Mouse (Mus musculus): ENCODE measurements around the gene Mrap2. TPM values are rescaled to one million over a fixed set of nuclear protein-coding genes. Genes with fewer than 3 reads are reported as not detected.
A peak's percentile ranks its signal among the peaks of the same experiment; 100 is the strongest.
"Not testable (repeated sequence)": the region's sequence is repeated elsewhere in the genome, so short reads cannot be mapped to it uniquely, and the experiment has no call there.

Gene Mrap2
- not detected in 2 replicates for polyA plus RNA-seq (2011; ENCODE audit: insufficient read length, low read depth, missing spikeins)

- peak within 1 kb of the TSS; percentile 5; the same call in 1 of the 2 replicates for H3K4me3 ChIP-seq (ENCODE audit: insufficient read depth, low read length)
- TF ChIP-seq POLR2A (IDR thresholded peaks at IDR 0.05; ENCODE audit: low read depth, low read length) (no peak), CTCF (IDR thresholded peaks at IDR 0.05; ENCODE audit: borderline replicate concordance, insufficient read depth, low read length) (peak; percentile 49; the same call in 1 of the 2 replicates)
- H3K4me1 ChIP-seq (ENCODE audit: control insufficient read depth, insufficient read depth, low read length) = no peaks in the 10 kb centered on the region
- no peak within 1 kb of the TSS for H3K27ac ChIP-seq (ENCODE audit: insufficient read depth, low read length)
Measured at GRCm38 (mm10) chr9:87144106-87144505, at the start of gene Mrap2. Mrap2 (plus strand) TSS chr9:87144306.

GRCm38 (mm10) chr9:87097989-87098388 is 46.1 kb upstream of the Mrap2 start:
- H3K4me1 ChIP-seq (ENCODE audit: control insufficient read depth, insufficient read depth, low read length) = no peaks in the 10 kb centered on the region
- no peak for TF ChIP-seq POLR2A (IDR thresholded peaks at IDR 0.05; ENCODE audit: low read depth, low read length)
- TF ChIP-seq CTCF (IDR thresholded peaks at IDR 0.05; ENCODE audit: borderline replicate concordance, insufficient read depth, low read length) = peak; percentile 32; the same call in 1 of the 2 replicates
- no peak overlapping the region for H3K4me3 ChIP-seq (ENCODE audit: insufficient read depth, low read length)
- H3K27ac ChIP-seq (ENCODE audit: insufficient read depth, low read length) = no peak overlapping the region

- H3K4me3 ChIP-seq (ENCODE audit: insufficient read depth, low read length) = no peak overlapping the region
- TF ChIP-seq CTCF (IDR thresholded peaks at IDR 0.05; ENCODE audit: borderline replicate concordance, insufficient read depth, low read length) (no peak), POLR2A (IDR thresholded peaks at IDR 0.05; ENCODE audit: low read depth, low read length) (no peak)
- no peak overlapping the region for H3K27ac ChIP-seq (ENCODE audit: insufficient read depth, low read length)
- no peaks in the 10 kb centered on the region for H3K4me1 ChIP-seq (ENCODE audit: control insufficient read depth, insufficient read depth, low read length)
Measured at GRCm38 (mm10) chr9:87115019-87115418, 29.1 kb upstream of the Mrap2 start.

GRCm38 (mm10) chr9:87115456-87115931 is 28.6 kb upstream of the Mrap2 start:
- Histone ChIP-seq H3K4me1 (ENCODE audit: control insufficient read depth, insufficient read depth, low read length) (no peaks in the 10 kb centered on the region), H3K4me3 (ENCODE audit: insufficient read depth, low read length) (no peak overlapping the region), H3K27ac (ENCODE audit: insufficient read depth, low read length) (no peak overlapping the region)
- TF ChIP-seq CTCF (IDR thresholded peaks at IDR 0.05; ENCODE audit: borderline replicate concordance, insufficient read depth, low read length) (no peak), POLR2A (IDR thresholded peaks at IDR 0.05; ENCODE audit: low read depth, low read length) (no peak)

- no peak for TF ChIP-seq POLR2A (IDR thresholded peaks at IDR 0.05; ENCODE audit: low read depth, low read length)
- no peak for TF ChIP-seq CTCF (IDR thresholded peaks at IDR 0.05; ENCODE audit: borderline replicate concordance, insufficient read depth, low read length)
- no peaks in the 10 kb centered on the region for H3K4me1 ChIP-seq (ENCODE audit: control insufficient read depth, insufficient read depth, low read length)
- no peak overlapping the region for H3K27ac ChIP-seq (ENCODE audit: insufficient read depth, low read length)
- H3K4me3 ChIP-seq (ENCODE audit: insufficient read depth, low read length) = no peak overlapping the region
Measured at GRCm38 (mm10) chr9:87115978-87116377, 28.1 kb upstream of the Mrap2 start.

- H3K4me3 ChIP-seq (ENCODE audit: insufficient read depth, low read length) = no peak overlapping the region
- no peak overlapping the region for H3K27ac ChIP-seq (ENCODE audit: insufficient read depth, low read length)
- no peak for TF ChIP-seq CTCF (IDR thresholded peaks at IDR 0.05; ENCODE audit: borderline replicate concordance, insufficient read depth, low read length)
- TF ChIP-seq POLR2A (IDR thresholded peaks at IDR 0.05; ENCODE audit: low read depth, low read length) = no peak
- H3K4me1 ChIP-seq (ENCODE audit: control insufficient read depth, insufficient read depth, low read length) = no peaks in the 10 kb centered on the region
Measured at GRCm38 (mm10) chr9:87118996-87119395, 25.1 kb upstream of the Mrap2 start.

GRCm38 (mm10) chr9:87121956-87122493 is 22.1 kb upstream of the Mrap2 start:
- TF ChIP-seq CTCF (IDR thresholded peaks at IDR 0.05; ENCODE audit: borderline replicate concordance, insufficient read depth, low read length) (no peak), POLR2A (IDR thresholded peaks at IDR 0.05; ENCODE audit: low read depth, low read length) (no peak)
- Histone ChIP-seq H3K27ac (ENCODE audit: insufficient read depth, low read length) (no peak overlapping the region), H3K4me3 (ENCODE audit: insufficient read depth, low read length) (no peak overlapping the region), H3K4me1 (ENCODE audit: control insufficient read depth, insufficient read depth, low read length) (no peaks in the 10 kb centered on the region)

- not testable (repeated sequence) for H3K27ac ChIP-seq (ENCODE audit: insufficient read depth, low read length); H3K4me1 ChIP-seq (ENCODE audit: control insufficient read depth, insufficient read depth, low read length); H3K4me3 ChIP-seq (ENCODE audit: insufficient read depth, low read length)
Measured at GRCm38 (mm10) chr9:87127046-87127445, 17.1 kb upstream of the Mrap2 start.

GRCm38 (mm10) chr9:87135765-87136558 is 8.1 kb upstream of the Mrap2 start:
- no peaks in the 10 kb centered on the region for H3K4me1 ChIP-seq (ENCODE audit: control insufficient read depth, insufficient read depth, low read length)
- H3K4me3 ChIP-seq (ENCODE audit: insufficient read depth, low read length) = no peak overlapping the region
- H3K27ac ChIP-seq (ENCODE audit: insufficient read depth, low read length) = no peak overlapping the region
- TF ChIP-seq POLR2A (IDR thresholded peaks at IDR 0.05; ENCODE audit: low read depth, low read length) (no peak), CTCF (IDR thresholded peaks at IDR 0.05; ENCODE audit: borderline replicate concordance, insufficient read depth, low read length) (no peak)

- no peak overlapping the region for H3K27ac ChIP-seq (ENCODE audit: insufficient read depth, low read length)
- TF ChIP-seq CTCF (IDR thresholded peaks at IDR 0.05; ENCODE audit: borderline replicate concordance, insufficient read depth, low read length) (no peak), POLR2A (IDR thresholded peaks at IDR 0.05; ENCODE audit: low read depth, low read length) (no peak)
- no peak overlapping the region for H3K4me3 ChIP-seq (ENCODE audit: insufficient read depth, low read length)
- H3K4me1 ChIP-seq (ENCODE audit: control insufficient read depth, insufficient read depth, low read length) = no peaks in the 10 kb centered on the region
Measured at GRCm38 (mm10) chr9:87143076-87143475, 1.0 kb upstream of the Mrap2 start.

Measured in embryonic fibroblast, embryonic 13.5 days (primary cell).